Mouse (Mus musculus) retina, adult 2 months (tissue): ENCODE results near the gene Dld.
A peak's percentile ranks its signal among the peaks of the same experiment; 100 is the strongest.

Experiments
- DNase-seq: peaks from one replicate; pipeline ENCODE4 v3.0.0-alpha.2; 2012; ENCODE audit warnings: low read depth, low spot score

Gene Dld

GRCm38 (mm10) chr12:31320817-31321216, 30.4 kb downstream of the Dld start:
- no peak for DNase-seq

GRCm38 (mm10) chr12:31318409-31318963, 32.8 kb downstream of the Dld start:
- no peak for DNase-seq

GRCm38 (mm10) chr12:31317670-31318408, 33.4 kb downstream of the Dld start:
- no peak for DNase-seq

GRCm38 (mm10) chr12:31315961-31316360, 35.3 kb downstream of the Dld start:
- DNase-seq = peak; percentile 6

DNA sequence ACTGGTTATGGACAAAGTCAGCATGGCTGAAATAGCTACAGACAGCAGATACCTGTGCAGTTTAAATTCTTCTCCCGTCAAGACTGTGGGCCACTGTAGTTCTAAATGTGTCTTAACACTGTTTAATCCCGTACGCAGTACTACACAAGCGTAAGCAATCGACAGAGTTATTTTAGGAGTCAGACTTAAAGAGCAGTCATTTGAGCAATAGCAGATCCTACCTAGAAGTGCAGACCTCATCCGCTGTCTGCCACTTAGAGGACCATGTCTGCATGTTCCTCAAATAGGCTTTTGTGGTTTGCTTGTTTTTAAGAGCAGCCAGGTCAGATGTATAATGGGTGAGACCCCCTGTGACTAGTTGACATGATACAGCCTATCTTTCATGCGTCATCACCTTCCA, 36.9 kb downstream of the Dld start:
- no peak for DNase-seq

DNA sequence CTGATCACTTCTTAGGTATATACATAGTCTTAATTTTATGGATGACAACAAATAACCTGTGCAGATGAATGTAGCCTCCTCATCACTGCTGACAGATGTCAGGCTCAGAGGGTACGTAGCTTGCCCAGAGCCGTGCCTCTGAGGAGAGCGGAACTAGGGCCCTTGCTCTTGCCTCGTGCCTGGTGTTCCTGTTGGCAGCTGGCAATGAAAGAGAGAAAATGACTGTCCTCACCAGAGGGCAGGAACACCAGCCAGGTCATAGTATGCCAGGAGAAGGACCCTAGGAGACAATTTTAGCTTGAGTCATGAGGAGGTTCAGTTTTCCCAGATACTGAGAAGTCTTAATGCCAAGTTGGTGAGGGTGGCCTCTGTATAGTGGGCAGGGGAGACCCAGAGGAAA, 38.1 kb downstream of the Dld start:
- DNase-seq = no peak

DNA sequence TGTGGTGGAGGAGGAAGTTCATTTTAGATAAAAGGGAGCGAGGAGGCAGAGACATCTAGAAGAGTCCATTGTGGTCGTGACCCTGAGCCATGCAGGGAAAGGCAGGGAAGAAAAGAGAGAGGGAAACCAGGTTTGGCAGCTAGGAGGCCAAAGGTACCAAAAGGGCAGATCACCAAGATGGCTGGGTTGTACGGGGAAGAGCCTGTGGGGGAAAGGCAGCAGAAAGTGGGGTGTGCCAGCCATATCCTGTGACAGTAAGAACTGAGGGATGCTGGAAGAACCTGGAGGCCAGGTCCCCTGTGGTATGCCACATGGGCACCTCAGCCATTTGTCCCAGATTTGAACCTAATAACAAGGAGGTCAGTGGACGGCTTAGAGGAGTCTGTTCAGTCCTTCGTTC, 39.0 kb downstream of the Dld start:
- no peak for DNase-seq

DNA sequence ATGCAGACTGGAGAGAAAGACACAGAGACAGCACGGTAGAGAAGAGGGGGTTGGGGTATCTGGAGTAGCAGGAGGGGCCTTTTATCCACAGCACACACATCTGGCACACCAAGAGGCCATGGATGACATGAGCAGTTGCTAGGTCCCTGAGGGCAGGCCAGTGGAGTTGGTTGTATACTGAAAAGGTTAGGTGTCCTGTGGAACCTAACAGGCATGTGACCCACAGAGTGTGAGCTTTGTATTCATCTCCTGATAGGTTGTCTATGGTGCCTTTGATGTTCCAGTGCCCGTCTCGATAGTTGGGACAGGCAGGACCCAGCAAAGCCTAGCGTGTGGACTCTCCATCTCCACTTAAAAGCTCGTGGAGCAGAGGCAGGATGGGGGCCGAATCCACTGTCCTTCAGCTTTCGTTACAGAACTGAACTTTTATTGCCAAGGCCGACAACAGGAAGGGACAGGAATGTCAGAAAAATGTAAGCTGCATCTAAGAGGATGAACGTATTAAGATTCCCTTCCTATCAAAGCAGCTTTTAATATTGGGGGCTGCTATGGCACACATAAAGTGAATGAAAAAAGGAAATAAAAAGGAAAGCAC, 39.5 kb downstream of the Dld start:
- DNase-seq = no peak

DNA sequence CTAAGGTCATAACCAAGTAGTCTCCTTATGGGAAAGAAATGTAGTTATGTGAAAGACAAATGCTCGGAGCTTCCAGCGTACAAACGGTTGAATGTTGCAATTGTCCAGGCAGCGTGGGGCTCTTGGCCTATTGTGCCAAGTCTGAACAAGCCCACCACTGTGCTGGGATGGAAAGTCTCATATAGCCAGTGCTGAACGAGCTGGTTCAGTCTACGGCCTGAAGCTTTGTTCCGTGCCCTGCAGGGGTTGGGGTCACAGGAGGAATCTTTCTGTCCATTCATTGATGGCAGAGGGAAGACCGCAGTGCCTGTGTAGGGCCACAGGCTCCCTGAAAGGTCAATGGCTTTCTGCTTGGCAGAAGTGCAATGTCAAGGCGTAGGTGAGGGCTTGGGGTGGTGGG, 40.6 kb downstream of the Dld start:
- DNase-seq = no peak

DNA sequence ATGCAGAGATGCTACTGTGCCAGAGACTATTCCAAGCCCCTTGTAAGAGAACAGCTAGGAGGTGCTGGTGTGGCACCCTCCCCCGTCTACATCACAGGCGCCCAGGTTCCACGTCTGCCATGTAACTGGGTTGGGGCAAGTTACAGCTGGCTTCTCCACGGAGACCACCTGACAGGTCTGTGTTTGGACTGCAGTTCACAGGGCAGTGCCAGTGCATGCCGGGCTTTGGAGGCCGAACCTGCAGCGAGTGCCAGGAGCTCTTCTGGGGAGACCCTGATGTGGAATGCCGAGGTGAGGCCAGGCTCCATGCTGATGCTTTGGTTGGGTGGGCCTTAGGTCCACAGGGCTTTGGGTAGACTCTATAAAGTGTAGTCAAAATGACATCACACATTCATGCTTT, 43.5 kb downstream of the Dld start:
- no peak for DNase-seq

GRCm38 (mm10) chr12:31307011-31307410, 44.2 kb downstream of the Dld start:
- DNase-seq = no peak

DNA sequence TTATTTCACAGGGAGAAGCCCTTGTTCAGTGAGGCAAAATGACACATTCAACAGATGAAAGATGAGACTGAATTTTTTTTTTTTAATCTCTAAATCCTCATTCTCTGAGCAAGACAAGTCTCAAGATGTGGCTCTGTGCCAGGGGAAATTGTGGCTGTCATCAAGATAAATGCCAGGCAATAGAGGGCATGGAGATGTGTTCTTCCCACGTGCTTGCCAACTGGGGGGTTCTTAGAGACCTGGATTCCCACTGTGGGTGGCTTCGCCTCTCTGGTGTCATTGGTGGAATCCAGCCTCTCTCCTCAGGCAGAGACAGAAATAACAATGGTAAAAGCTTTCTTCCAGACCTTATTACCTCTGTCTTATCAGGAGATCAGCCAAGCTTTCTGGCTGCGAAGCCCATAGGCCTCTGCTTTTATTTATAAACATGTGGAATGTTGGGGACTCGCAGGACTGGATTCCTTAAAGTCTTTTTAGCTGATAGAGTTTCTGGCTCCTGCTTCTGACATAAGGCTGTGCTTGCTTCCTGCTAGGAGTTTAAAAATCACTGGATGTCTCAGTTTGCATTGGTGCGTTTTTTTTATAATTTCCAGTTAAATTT, 45.1 kb downstream of the Dld start:
- DNase-seq = no peak

GRCm38 (mm10) chr12:31302766-31303511, 48.3 kb downstream of the Dld start:
- DNase-seq = no peak

DNA sequence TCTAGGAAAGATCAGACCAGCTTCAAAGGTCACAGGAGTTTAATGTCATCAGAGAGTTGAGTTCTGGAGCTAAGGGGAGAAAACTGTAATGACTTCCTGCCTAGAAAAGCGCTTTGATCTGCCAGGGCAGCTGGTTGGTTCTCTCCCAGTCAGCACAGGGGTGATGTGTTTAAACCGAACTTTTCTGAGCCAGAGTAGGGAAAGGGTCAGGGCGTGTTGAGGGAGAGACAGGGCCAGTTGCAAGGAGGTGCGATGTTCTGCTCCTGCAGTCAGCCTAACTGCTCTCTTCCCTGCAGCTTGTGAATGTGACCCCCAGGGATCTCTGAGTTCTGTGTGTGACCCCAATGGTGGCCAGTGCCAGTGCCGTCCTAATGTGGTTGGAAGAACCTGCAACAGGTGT, 49.0 kb downstream of the Dld start:
- no peak for DNase-seq

DNA sequence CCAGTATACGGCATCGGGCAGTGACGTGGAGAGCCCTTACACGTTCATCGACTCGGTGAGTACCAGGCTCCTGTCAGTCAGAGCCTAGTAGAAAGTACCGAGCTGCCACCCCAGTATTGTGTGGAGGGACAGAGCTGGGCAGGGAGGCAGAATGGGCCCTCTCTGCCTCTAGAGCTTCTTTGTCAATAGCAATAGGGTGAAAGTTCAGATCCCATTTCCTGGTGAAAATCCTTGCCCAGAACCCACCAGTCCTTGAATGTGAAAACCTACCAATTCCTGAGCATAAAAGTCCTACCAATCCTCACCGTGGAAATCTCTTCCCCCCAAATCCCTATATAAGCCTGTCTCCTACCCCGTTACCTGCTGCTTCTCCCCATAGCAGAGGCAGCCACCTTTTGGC, 51.0 kb downstream of the Dld start:
- DNase-seq = no peak

DNA sequence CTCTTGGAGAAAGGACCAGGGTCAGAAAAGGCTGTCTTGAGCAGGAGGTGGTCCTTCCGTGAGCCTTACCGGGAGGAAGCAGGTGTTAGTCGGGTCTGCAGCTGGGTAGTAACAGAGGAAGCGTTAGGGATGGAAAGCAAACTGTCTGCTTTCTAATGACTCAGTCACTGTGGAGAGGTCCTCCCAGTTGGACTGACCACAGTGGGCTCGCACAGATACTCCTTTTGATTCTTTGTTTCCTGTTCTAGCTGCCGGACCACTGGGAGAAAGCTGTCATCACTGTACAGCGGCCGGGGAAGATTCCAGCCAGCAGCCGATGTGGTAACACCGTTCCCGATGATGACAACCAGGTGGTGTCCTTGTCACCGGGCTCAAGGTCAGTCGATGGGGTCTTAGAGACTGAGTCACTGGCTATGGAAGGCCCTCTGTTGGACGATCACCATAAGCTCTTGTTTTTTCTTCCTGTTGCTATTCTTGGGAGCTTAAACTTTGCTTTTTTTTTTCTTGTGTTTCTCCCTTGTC, 51.5 kb downstream of the Dld start:
- no peak for DNase-seq

GRCm38 (mm10) chr12:31299126-31299525, 52.1 kb downstream of the Dld start:
- DNase-seq = no peak

- DNase-seq = no peak
Measured at GRCm38 (mm10) chr12:31298530-31298929, 52.7 kb downstream of the Dld start.

DNA sequence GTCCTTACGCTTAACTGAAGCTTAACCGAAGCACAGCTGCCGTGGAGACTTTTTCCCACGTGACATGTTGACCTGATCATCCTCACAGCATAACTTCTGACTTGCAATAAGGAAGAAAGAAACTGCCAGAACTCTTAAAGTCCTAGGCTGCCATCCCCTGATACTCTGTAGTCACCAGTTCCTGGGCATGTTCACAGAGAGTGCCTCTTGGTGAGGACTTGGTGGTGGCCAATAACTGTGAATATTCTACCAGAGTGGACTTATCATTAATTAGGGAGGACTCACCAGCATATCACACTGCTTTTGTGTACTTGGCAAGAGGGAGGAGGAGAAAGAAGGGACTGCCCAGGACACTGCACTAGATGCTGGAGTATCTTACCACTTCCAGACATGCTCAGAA, 53.1 kb downstream of the Dld start:
- DNase-seq = no peak

DNA sequence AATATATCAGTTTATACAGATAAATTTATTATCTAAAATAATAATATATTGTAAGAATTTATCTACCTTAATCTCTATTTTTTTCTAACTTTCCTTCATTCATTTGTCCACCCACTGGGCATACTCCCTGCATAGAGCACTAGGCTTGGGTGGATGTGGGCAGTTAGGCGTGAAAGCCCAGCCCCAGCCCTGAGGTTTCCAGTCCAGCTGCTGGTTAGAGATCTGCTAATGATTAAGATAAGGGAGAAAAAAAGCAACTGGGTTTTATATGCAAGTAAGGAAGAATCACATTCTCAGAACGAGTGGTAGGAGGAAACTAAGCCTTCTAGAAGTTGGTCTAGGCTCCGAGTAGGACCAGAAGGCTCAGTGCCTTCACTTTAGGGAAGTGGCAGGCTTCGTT, 55.2 kb downstream of the Dld start:
- no peak for DNase-seq

DNA sequence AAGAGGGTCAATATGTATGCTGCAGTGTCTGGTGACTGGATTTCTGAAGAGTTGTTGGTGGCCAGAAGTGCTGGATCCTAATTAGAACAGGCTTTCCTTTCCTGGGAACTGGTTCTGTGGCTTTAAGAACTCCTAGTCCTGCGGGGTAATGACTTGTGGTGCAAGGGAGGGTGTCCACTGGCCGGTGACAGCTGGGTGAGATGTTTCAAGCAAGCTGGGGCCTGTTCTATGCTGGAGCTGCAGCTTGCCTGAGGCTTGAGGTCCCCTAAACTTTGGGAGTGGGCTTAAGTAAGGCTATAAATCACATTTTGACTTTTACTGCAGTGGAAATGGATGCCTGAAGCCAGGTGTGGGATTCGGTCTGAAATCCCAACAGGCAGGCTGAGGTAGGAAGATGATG, 55.7 kb downstream of the Dld start:
- no peak for DNase-seq

- no peak for DNase-seq
Measured at GRCm38 (mm10) chr12:31294996-31295395, 56.3 kb downstream of the Dld start.
